Mouse (Mus musculus) olfactory bulb, adult 2 months (tissue): ENCODE measurements around the gene Fndc7.

Experiments
- CTCF ChIP-seq: fragments of 200-500 bp; IDR thresholded peaks from 2 replicates; pipeline ENCODE4 v1.5.1; 2012; ENCODE audit warnings: low read depth, mild to moderate bottlenecking, low read length, moderate library complexity; ENCODE audit not compliant: insufficient read depth
- POLR2A ChIP-seq: fragments of 200-500 bp; IDR thresholded peaks from 2 replicates; pipeline ENCODE4 v1.6.1; 2012; ENCODE audit warnings: mild to moderate bottlenecking, low read depth, low read length, moderate library complexity; ENCODE audit not compliant: insufficient read depth

- no peak for TF ChIP-seq CTCF
- no peak for TF ChIP-seq POLR2A
Observed at GRCm38 (mm10) chr3:108939573-108939972, 49.8 kb upstream of the Fndc7 start, which contains the start of gene Henmt1.
